Mouse (Mus musculus): ENCODE data around the gene Cox4i1. TPM values are rescaled to one million over a fixed set of nuclear protein-coding genes. Genes with fewer than 3 reads are reported as not detected.

The Cox4i1 gene
- polyA plus RNA-seq, 1 experiment from 2014 or later = 812 TPM

DNA sequence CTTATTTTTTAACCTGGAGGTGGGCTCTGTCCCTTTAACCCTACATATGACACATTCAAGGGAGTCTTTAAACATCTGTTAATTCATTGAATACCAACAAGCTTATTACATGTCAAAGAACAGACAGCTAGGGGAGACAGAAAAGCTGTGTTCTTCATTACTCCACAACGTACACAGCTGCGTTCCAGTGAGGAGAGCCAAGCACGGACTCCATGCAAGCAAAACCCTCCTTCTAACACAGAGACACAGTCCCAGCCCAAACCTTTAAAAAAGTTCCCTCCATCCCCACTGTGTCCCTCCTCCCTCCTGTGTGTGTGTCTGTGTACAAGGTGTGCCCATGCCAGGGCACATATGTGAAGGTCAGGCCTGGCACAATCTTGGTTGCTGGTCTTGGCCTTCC, 38.2 kb downstream of the Cox4i1 start:
- Histone ChIP-seq H3K4me2 (ENCODE audit: low read depth, low read length, severe bottlenecking) (no peak overlapping the region), H3K9me3 (ENCODE audit: control insufficient read depth, low read length) (no peaks in the 10 kb centered on the region), H3K4me1 (replicated peaks; ENCODE audit: control insufficient read depth, insufficient read depth, low read length) (no peaks in the 10 kb centered on the region), H3K36me3 (ENCODE audit: control insufficient read depth, insufficient read depth, low read length) (no peaks in the 10 kb centered on the region), H3K9ac (ENCODE audit: low read length) (no peak overlapping the region), H3K27ac (ENCODE audit: low read depth, low read length) (no peak overlapping the region), H3K27me3 (ENCODE audit: control insufficient read depth, insufficient read depth, low read length) (no peaks in the 10 kb centered on the region), H3K4me3 (ENCODE audit: low read depth, low read length) (no peak overlapping the region)
- ATAC-seq (replicated peaks; ENCODE audit: low FRiP score) = no peak
- WGBS = 88% methylated on average over 3 of the region's 3 CpGs
- no peak for DNase-seq (ENCODE audit: low spot score)

DNA sequence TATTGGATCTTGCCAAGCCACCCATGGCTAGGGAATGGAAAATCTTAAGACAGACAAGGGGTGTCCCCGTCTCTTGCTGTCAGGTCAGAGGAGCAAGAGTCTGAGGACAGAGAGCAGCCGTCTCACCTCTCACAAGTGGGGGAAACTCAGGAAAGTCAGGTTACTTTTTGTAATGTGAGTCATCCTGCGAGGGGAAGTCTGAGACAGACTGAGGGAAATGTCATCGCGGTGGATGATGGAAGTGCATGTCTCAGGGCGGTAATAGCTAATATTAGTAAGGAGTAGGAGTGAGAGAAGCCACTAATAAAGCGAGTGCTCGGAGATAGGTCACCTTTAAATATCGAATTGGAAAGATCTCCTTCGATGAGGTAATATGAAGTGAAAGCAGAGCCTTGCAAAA, 41.2 kb downstream of the Cox4i1 start:
- DNase-seq (ENCODE audit: low spot score) = no peak
- Histone ChIP-seq H3K9me3 (ENCODE audit: control insufficient read depth, low read length) (no peaks in the 10 kb centered on the region), H3K36me3 (ENCODE audit: control insufficient read depth, insufficient read depth, low read length) (no peaks in the 10 kb centered on the region), H3K4me3 (ENCODE audit: low read depth, low read length) (no peak overlapping the region), H3K4me2 (ENCODE audit: low read depth, low read length, severe bottlenecking) (no peak overlapping the region), H3K9ac (ENCODE audit: low read length) (no peak overlapping the region), H3K27ac (ENCODE audit: low read depth, low read length) (no peak overlapping the region), H3K4me1 (replicated peaks; ENCODE audit: control insufficient read depth, insufficient read depth, low read length) (no peaks in the 10 kb centered on the region), H3K27me3 (ENCODE audit: control insufficient read depth, insufficient read depth, low read length) (no peaks in the 10 kb centered on the region)
- WGBS = 88% methylated on average over 10 of the region's 10 CpGs
- ATAC-seq (replicated peaks; ENCODE audit: low FRiP score) = no peak

DNA sequence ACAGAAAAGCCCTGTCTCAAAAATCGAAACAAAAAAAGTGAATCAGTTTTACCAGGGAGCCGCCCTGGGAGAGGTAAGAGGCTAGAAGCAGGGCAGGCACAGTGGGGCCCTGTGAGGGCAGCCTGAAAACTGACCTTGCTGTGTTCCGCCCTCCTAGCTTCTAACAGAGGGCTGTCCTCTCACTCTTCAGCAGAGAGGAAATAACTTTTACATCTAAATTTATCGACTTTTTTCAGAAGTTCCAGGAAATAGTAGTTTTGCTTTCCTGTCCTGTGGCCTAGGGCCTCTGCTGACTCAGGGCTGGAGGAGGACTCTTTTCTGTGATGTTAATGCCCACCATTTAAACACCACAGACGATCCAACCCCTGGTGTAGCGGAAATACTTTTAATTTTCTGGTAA, 47.2 kb downstream of the Cox4i1 start:
- no peaks in the 10 kb centered on the region for H3K4me1 ChIP-seq (replicated peaks; ENCODE audit: control insufficient read depth, insufficient read depth, low read length)
- DNase-seq (ENCODE audit: low spot score) (no peak), ATAC-seq (replicated peaks; ENCODE audit: low FRiP score) (no peak)
- WGBS = 78% methylated on average over 6 of the region's 6 CpGs
- H3K9ac ChIP-seq (ENCODE audit: low read length) = no peak overlapping the region
- H3K4me3 ChIP-seq (ENCODE audit: low read depth, low read length) = no peak overlapping the region
- H3K27me3 ChIP-seq (ENCODE audit: control insufficient read depth, insufficient read depth, low read length) = no peaks in the 10 kb centered on the region
- H3K36me3 ChIP-seq (ENCODE audit: control insufficient read depth, insufficient read depth, low read length) = no peaks in the 10 kb centered on the region
- no peak overlapping the region for H3K27ac ChIP-seq (ENCODE audit: low read depth, low read length)
- no peak overlapping the region for H3K4me2 ChIP-seq (ENCODE audit: low read depth, low read length, severe bottlenecking)
- H3K9me3 ChIP-seq (ENCODE audit: control insufficient read depth, low read length) = no peaks in the 10 kb centered on the region

DNA sequence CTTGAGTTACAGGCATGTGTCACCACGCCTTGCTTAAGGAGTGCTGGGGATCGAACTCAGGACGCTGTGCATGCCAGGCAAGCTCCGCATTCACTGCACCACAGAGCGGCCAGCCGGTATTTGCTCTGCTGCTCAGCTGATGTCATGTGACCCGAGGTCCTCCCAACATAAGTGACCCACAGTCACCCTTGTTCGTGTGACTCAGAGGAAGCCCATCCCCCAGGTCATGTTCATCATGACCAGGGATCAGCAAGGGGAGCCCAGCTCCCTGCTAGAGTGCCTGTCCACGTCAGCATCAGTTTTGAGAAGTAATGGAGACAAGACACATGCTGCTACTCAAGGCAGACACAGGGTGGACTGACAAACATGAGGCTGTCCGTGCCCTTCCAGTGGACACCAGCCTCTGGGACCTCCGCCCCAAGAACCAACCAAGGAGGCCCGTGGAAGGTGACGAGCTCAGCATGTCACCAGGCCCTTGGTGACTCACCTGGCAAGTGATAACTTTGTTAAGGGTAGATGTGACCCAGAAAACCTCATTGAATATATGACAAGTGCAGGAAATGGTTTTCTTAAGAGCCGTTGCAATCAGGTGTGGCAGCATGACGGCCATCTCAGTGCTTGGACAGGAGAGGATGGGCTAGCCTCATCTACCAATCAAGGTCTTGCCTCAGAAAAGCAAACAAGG, 48.1 kb downstream of the Cox4i1 start:
- Histone ChIP-seq H3K4me3 (ENCODE audit: low read depth, low read length) (no peak overlapping the region), H3K4me1 (replicated peaks; ENCODE audit: control insufficient read depth, insufficient read depth, low read length) (no peaks in the 10 kb centered on the region), H3K36me3 (ENCODE audit: control insufficient read depth, insufficient read depth, low read length) (no peaks in the 10 kb centered on the region), H3K27ac (ENCODE audit: low read depth, low read length) (no peak overlapping the region), H3K4me2 (ENCODE audit: low read depth, low read length, severe bottlenecking) (no peak overlapping the region), H3K9me3 (ENCODE audit: control insufficient read depth, low read length) (no peaks in the 10 kb centered on the region), H3K27me3 (ENCODE audit: control insufficient read depth, insufficient read depth, low read length) (no peaks in the 10 kb centered on the region), H3K9ac (ENCODE audit: low read length) (no peak overlapping the region)
- DNase-seq (ENCODE audit: low spot score) = no peak
- ATAC-seq (replicated peaks; ENCODE audit: low FRiP score) = no peak
- 83% methylated on average over 15 of the region's 15 CpGs for WGBS

DNA sequence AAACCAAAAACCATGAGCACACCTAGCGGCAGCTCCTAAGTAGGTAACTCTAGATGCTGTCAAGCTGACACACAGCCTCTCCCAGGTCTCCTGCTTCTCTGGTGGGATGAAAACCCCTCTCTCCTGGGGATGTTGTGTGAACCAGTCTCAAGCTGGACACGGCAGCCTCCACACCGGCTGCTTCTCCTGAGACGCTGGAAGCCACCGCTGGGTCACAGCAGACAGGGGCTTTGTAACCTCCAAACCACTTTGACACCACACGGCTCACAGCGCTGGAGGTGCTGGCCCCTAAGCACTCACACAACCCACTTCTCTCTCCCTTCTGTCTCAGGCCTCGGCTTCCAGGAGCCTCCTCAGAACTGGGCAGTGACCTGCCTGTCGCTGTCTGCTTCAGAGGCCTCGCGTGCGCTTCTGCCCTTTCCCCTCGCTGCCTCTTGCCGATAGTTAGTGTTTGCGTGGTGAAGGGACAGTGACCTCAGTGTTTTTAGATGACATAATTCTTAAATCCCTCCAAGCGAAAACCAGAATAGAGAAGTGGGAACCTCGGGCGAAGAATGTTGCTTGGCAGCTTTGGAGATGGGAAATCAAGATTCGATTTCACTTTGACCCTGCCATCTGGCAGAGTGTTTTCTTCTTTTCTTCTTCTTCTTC, 51.7 kb downstream of the Cox4i1 start:
- DNase-seq (ENCODE audit: low spot score) (no peak), ATAC-seq (replicated peaks; ENCODE audit: low FRiP score) (no peak)
- Histone ChIP-seq H3K4me3 (ENCODE audit: low read depth, low read length) (no peak overlapping the region), H3K4me2 (ENCODE audit: low read depth, low read length, severe bottlenecking) (no peak overlapping the region), H3K9ac (ENCODE audit: low read length) (no peak overlapping the region), H3K36me3 (ENCODE audit: control insufficient read depth, insufficient read depth, low read length) (no peaks in the 10 kb centered on the region), H3K27me3 (ENCODE audit: control insufficient read depth, insufficient read depth, low read length) (no peaks in the 10 kb centered on the region), H3K4me1 (replicated peaks; ENCODE audit: control insufficient read depth, insufficient read depth, low read length) (no peaks in the 10 kb centered on the region), H3K9me3 (ENCODE audit: control insufficient read depth, low read length) (no peaks in the 10 kb centered on the region), H3K27ac (ENCODE audit: low read depth, low read length) (no peak overlapping the region)
- 73% methylated on average over 19 of the region's 19 CpGs for WGBS

DNA sequence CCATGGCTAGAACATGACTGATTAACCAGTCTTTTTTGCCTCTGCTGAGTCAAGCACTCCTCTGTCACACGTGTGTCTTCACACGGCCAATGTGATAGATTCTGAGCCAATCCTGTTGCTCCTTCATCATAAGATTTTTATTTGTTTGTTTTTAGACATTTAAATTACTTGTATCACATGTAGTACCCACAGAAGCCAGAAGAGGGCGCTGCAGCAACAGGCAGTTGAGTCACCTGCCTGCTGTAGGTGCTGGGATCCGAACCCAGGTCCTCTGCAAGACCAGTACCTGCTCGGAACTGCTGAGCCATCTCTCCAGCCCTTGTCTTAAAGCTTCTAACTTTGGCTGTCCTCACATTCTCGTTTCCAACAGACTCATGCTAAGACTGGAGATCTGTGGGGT, 55.0 kb downstream of the Cox4i1 start:
- Histone ChIP-seq H3K9ac (ENCODE audit: low read length) (no peak overlapping the region), H3K9me3 (ENCODE audit: control insufficient read depth, low read length) (no peaks in the 10 kb centered on the region), H3K36me3 (ENCODE audit: control insufficient read depth, insufficient read depth, low read length) (no peaks in the 10 kb centered on the region), H3K4me1 (replicated peaks; ENCODE audit: control insufficient read depth, insufficient read depth, low read length) (no peaks in the 10 kb centered on the region), H3K27me3 (ENCODE audit: control insufficient read depth, insufficient read depth, low read length) (no peaks in the 10 kb centered on the region), H3K27ac (ENCODE audit: low read depth, low read length) (no peak overlapping the region), H3K4me2 (ENCODE audit: low read depth, low read length, severe bottlenecking) (no peak overlapping the region), H3K4me3 (ENCODE audit: low read depth, low read length) (no peak overlapping the region)
- ATAC-seq (replicated peaks; ENCODE audit: low FRiP score) (no peak), DNase-seq (ENCODE audit: low spot score) (no peak)
- 68% methylated on average over 6 of the region's 6 CpGs for WGBS

Other genes starting within 250 kb of the Cox4i1 start
- 105 and 115 TPM in 2 replicates for gene Gins2, start 78.9 kb upstream of the Cox4i1 start, polyA plus RNA-seq (2014; fragmentation: Nextera tagmentation; extraction: Ambion mirVana)
- 1.6 and 2.3 TPM in 2 replicates for gene 1190005I06Rik, start 20.6 kb upstream of the Cox4i1 start, polyA plus RNA-seq (2014; fragmentation: Nextera tagmentation; extraction: Ambion mirVana)
- 3.3 and 3.5 TPM in 2 replicates for gene Gm27021, start 143 bp upstream of the Cox4i1 start, polyA plus RNA-seq (2014; fragmentation: Nextera tagmentation; extraction: Ambion mirVana)
- gene Emc8, start 351 bp downstream of the Cox4i1 start, polyA plus RNA-seq (2014; fragmentation: Nextera tagmentation; extraction: Ambion mirVana) = 307 and 321 TPM in 2 replicates
- gene Irf8, start 68.1 kb downstream of the Cox4i1 start, polyA plus RNA-seq (2014; fragmentation: Nextera tagmentation; extraction: Ambion mirVana) = 2.7 and 3.7 TPM in 2 replicates

Data from forebrain, embryonic 11.5 days (tissue).